Mouse (Mus musculus) E14TG2a.4 (cell line): Measurements from ENCODE around the gene 1700023F06Rik.
A peak's percentile ranks its signal among the peaks of the same experiment; 100 is the strongest.

ENCODE experiments used
- H3K27me3 ChIP-seq: 2 replicates; pipeline ENCODE4 v1.6.1; 2014; ENCODE audit warnings: low read length, control low read depth; ENCODE audit not compliant: insufficient read depth
- H3K36me3 ChIP-seq: 2 replicates; pipeline ENCODE4 v1.6.1; 2014; ENCODE audit warnings: low read length, control low read depth; ENCODE audit not compliant: insufficient read depth
- H3K4me1 ChIP-seq: replicated peaks from 2 replicates; pipeline ENCODE4 v1.6.1; 2014; ENCODE audit warnings: low read depth, low read length, control low read depth
- H3K4me3 ChIP-seq: replicated peaks from 2 replicates; pipeline ENCODE4 v1.5.1; 2014; ENCODE audit warnings: mild to moderate bottlenecking, low read length
- H3K9me3 ChIP-seq: 2 replicates; pipeline ENCODE4 v1.6.1; 2014; ENCODE audit warnings: low read length, control low read depth
- CTCF ChIP-seq: conservative IDR thresholded peaks from 2 replicates; pipeline ENCODE4 v1.5.1; 2014; ENCODE audit warnings: low read length
- NANOG ChIP-seq: IDR thresholded peaks from 2 replicates; pipeline ENCODE4 v1.6.1; 2014; ENCODE audit warnings: borderline replicate concordance, low read length, mixed read lengths
- POU5F1 ChIP-seq: IDR thresholded peaks from 2 replicates; pipeline ENCODE4 v1.6.1; 2014; ENCODE audit warnings: low read length, borderline replicate concordance

Gene 1700023F06Rik

DNA sequence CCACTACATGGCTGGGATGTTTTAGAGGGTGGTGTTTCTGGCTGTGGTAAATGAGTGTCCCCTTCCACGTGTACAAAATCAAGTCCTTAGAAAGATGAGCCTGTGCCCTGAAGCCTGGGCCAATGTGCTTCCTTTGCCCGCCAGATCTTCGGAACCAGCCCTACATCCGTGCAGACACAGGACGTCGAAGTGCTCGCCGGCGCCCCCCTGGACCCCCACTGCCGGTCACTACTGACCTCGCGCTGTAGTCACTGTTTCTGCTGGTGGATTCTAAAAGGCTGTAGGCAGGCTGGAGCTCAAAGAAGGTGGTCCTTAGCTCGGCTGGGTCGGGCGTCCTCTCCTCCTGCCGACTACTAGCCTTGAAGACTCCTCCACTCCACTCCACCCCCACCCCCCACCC, 10.0 kb downstream of the 1700023F06Rik start:
- TF ChIP-seq NANOG: no peak
- TF ChIP-seq POU5F1: no peak
- TF ChIP-seq CTCF: no peak
- Histone ChIP-seq H3K9me3 (no peaks in the 10 kb centered on the region), H3K4me3 (peak overlapping the region; percentile 87), H3K36me3 (peaks cover 24% of the 10 kb centered on the region), H3K27me3 (peaks cover 77% of the 10 kb centered on the region), H3K4me1 (peaks cover 35% of the 10 kb centered on the region)

DNA sequence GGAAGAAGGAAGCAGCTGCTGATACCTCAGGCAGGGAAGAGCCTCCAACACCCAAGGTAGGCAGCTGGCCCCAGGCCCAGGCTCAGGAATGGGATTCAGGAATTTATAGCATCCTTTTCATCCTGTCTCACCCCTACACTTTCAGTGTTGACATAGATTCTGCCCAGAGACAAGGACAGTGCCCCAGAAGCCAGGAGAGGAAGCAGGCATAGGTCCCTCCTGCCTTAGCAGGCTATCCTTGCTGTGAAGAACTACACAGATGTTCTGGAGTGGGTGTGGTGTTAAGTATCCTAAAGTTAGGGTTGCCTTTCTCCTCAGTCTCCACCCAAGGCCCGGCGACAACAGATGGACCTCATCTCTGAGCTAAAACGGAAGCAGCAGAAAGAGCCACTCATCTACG, 11.0 kb downstream of the 1700023F06Rik start:
- no peaks in the 10 kb centered on the region for H3K9me3 ChIP-seq
- peaks cover 44% of the 10 kb centered on the region for H3K4me1 ChIP-seq
- peaks cover 84% of the 10 kb centered on the region for H3K27me3 ChIP-seq
- no peak for TF ChIP-seq CTCF
- H3K4me3 ChIP-seq: no peak overlapping the region
- H3K36me3 ChIP-seq: peaks cover 24% of the 10 kb centered on the region

DNA sequence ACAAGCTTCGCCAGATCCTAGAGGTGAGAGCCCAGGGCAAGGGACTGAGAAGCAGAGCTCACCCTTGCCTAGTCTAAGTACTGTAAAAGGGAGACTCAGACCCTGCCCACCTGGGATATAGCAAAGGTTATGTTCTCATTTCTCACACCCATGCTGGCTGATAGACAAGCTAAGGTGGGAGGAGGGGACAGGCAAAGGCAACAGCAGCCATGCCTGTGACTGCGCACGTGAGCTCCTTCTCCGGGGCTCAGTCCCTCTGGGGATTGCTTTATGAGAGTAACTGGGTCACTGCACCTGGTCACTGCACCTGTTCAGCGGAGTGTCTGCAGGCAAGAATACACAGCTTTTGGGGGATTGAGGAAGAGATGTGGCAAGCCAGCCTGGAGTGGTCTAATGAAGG, 12.7 kb downstream of the 1700023F06Rik start:
- H3K27me3 ChIP-seq: peaks cover 89% of the 10 kb centered on the region
- H3K9me3 ChIP-seq: no peaks in the 10 kb centered on the region
- no peak for TF ChIP-seq NANOG
- TF ChIP-seq POU5F1: no peak
- TF ChIP-seq CTCF: no peak
- H3K36me3 ChIP-seq: peaks cover 24% of the 10 kb centered on the region
- no peak overlapping the region for H3K4me3 ChIP-seq
- H3K4me1 ChIP-seq: peaks cover 54% of the 10 kb centered on the region

DNA sequence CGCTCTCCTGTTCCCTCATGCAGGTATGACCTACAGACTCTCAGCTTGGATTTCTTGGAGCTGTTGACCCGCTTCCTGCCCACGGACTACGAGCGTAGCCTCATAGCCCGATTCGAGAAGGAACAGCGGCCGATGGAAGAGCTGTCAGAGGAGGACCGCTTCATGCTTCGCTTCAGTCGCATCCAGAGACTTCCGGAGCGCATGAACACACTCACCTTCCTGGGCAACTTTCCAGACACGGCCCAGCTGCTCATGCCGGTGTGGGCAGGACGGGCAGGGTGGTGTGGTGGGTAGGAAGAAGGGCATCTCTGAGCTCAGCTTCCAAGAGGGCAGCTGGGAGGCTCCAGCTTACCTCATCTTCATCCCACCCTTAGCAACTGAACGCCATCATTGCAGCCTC, 13.1 kb downstream of the 1700023F06Rik start:
- Histone ChIP-seq H3K9me3 (no peaks in the 10 kb centered on the region), H3K4me1 (peaks cover 54% of the 10 kb centered on the region), H3K4me3 (no peak overlapping the region), H3K36me3 (peaks cover 24% of the 10 kb centered on the region), H3K27me3 (peaks cover 91% of the 10 kb centered on the region)
- TF ChIP-seq NANOG (no peak), POU5F1 (no peak), CTCF (no peak)

DNA sequence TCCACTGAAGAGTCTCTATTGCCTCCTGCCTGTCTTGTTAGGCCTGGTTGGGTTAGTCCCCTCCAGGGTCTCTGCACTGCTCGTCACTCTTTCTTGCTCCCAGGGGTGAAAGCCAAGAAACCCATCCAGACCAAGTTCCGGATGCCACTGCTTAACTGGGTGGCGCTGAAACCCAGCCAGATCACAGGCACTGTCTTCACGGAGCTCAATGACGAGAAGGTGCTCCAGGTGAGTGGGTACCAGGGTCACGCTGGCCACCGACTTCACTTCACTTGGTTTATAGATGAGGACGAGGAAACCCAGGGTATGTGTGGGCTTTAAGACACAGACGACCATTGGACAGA, 14.6 kb downstream of the 1700023F06Rik start:
- Histone ChIP-seq H3K4me1 (peaks cover 50% of the 10 kb centered on the region), H3K9me3 (no peaks in the 10 kb centered on the region), H3K27me3 (peaks cover 90% of the 10 kb centered on the region), H3K4me3 (peak overlapping the region; percentile 70), H3K36me3 (peaks cover 24% of the 10 kb centered on the region)
- TF ChIP-seq NANOG (no peak), CTCF (no peak), POU5F1 (no peak)

DNA sequence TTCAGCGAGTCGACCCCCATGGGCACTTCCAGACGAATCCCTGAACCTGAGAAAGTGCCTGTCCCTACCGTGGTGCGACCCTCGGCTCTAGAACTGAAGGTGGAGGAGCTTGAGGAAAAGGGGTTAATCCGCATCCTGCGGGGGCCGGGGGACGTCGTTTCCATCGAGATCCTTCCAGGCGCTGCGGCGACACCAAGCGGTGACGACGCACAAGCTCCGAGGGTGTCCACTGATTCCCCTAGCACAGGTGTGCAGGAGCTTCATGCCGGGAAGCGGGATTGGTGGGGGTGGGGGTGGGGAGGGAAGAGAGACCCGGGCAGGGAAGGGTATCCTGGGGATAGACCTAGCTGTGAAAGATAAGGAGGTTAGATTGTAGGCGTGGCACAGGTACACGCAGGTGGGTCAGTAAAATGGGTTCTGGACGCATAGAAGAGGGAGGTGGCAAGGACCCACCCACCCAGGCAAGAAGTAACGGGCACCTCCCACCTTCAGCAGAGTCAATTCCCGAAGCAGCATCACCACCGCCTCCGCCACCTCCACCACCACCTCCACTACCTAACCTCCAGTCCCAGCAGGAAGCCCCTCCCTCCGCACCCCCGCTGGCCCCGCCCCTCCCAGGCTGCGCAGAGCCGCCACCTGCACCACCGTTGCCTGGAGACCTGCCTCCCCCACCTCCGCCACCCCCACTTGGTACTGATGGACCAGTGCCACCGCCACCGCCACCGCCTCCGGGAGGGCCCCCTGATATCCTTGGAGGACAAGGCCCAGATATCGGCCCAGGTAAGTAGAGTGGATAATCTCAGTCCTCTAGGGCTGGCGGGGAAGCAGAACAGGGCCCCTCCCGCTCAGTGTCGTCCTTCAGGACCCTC, 15.2 kb downstream of the 1700023F06Rik start:
- Histone ChIP-seq H3K4me3 (peak overlapping the region; percentile 70), H3K27me3 (peaks cover 84% of the 10 kb centered on the region), H3K36me3 (peaks cover 24% of the 10 kb centered on the region), H3K9me3 (no peaks in the 10 kb centered on the region), H3K4me1 (peaks cover 44% of the 10 kb centered on the region)
- TF ChIP-seq POU5F1: no peak
- TF ChIP-seq NANOG: no peak
- no peak for TF ChIP-seq CTCF

DNA sequence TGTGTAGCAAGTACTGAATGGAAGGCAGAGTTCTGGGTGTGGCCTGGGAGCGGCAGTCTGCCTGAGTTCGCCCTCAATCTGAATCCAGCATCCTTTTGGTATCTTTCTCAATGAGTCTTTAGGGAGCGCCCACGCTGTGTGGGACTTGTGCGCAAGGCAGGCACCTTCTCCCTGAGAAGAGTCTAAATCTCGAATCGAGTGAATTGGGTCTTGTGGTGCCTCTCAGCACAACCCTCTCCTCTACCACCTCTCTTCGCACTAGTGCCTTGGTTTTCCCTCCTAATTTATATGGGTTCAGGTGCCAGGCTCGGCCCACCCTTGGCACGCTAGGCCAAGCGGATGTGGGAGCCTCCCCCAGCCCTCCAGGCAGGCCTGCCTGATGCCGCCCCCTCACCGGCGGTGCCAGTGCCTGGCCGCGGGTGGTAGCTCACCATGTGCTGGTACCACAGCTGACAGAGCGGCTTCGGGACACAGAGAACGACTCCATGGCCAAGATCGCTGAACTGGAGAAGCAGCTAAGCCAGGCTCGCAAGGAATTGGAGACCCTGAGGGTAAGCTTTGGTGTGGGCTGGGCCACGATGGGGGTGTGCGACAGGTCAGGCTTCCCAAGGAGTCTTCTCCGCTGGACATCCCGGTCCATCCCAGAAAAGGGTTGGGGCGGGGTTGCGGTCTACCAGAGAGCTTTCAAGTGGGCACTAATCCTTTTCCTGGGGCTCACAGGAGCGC, 16.0 kb downstream of the 1700023F06Rik start:
- no peak for TF ChIP-seq POU5F1
- TF ChIP-seq NANOG: no peak
- TF ChIP-seq CTCF: no peak
- peaks cover 23% of the 10 kb centered on the region for H3K36me3 ChIP-seq
- H3K4me1 ChIP-seq: peaks cover 38% of the 10 kb centered on the region
- peaks cover 77% of the 10 kb centered on the region for H3K27me3 ChIP-seq
- no peaks in the 10 kb centered on the region for H3K9me3 ChIP-seq
- H3K4me3 ChIP-seq: peak overlapping the region; percentile 70

DNA sequence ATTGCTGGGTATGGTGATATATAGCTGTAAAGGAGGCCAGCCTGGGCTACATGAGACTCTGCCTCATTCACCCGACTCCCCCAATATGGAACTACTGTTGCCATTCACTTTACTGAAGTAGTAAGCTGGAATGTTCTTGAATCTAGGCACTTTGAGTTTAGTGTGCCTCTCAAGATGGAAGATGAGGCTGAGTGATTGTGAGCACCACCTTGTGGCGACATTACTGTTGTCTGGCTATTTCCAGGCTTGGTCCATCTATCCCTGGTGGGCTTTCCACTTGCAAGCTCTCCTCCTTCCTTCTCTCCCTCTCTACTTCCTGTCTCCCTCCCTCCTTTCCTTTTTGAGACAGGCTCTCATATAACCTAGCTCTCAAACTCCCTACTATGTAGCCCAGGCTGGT, 23.5 kb downstream of the 1700023F06Rik start:
- H3K27me3 ChIP-seq: peaks cover 13% of the 10 kb centered on the region
- no peaks in the 10 kb centered on the region for H3K36me3 ChIP-seq
- peak; percentile 26 for TF ChIP-seq CTCF
- no peak for TF ChIP-seq POU5F1
- H3K4me1 ChIP-seq: peaks cover 9% of the 10 kb centered on the region; the same call in 1 of the 2 replicates
- H3K9me3 ChIP-seq: no peaks in the 10 kb centered on the region
- no peak overlapping the region for H3K4me3 ChIP-seq

DNA sequence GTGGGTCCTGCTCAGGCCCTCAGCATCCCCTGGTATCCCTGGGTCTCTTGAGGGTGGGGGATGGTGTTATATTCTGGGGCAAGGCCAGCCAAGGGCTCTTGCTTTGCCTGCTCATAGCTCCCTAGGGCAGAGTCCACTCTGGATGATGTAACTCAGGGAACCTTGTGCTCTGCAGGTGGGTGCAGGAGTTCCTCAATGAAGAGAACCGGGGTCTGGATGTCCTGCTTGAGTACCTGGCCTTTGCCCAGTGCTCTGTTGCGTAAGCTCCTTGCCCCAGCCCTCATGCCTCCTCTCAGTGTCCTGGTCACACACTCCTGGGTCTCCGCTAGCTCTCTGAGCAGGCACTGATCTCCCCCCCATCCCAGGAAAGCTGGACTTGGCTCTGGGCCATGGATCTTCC, 26.4 kb downstream of the 1700023F06Rik start:
- Histone ChIP-seq H3K36me3 (no peaks in the 10 kb centered on the region), H3K4me1 (peaks cover 26% of the 10 kb centered on the region), H3K9me3 (no peaks in the 10 kb centered on the region), H3K27me3 (peaks cover 9% of the 10 kb centered on the region), H3K4me3 (no peak overlapping the region)
- no peak for TF ChIP-seq POU5F1
- TF ChIP-seq CTCF: no peak
- no peak for TF ChIP-seq NANOG
